Mouse (Mus musculus): ENCODE measurements at regions not wholly inside any gene's neighbourhood (a gene's known extent, or its start where the extent isn't known, plus 50 kb on each side); places are given as distances from the start of the nearest gene placed in this dataset.

GRCm38 (mm10) chr10:111806333-111806732 is 166.1 kb upstream of the Krr1 start:
- TF ChIP-seq GABPA (IDR thresholded peaks at IDR 0.05; ENCODE audit: low read depth, low read length) (no peak), CTCF (IDR thresholded peaks at IDR 0.05 in 2 of 3, conservative IDR thresholded peaks at IDR 0.05 in 1 of 3; ENCODE audit: control insufficient read depth in 1 of 3, insufficient read depth in 1 of 3, low read depth in 2 of 3, low read length in 3 of 3, poor library complexity in 1 of 3, severe bottlenecking in 1 of 3) (no peak), JUND (IDR thresholded peaks at IDR 0.05; ENCODE audit: low read depth, low read length) (no peak), POLR2AphosphoS2 (IDR thresholded peaks at IDR 0.05; ENCODE audit: low read length) (no peak), USF1 (IDR thresholded peaks at IDR 0.05; ENCODE audit: low read depth, low read length) (no peak), GATA1 (IDR thresholded peaks at IDR 0.05; ENCODE audit: low read depth, low read length) (no peak), RAD21 (IDR thresholded peaks at IDR 0.05; ENCODE audit: low read depth, low read length) (no peak), USF2 (IDR thresholded peaks at IDR 0.05; ENCODE audit: borderline replicate concordance in 1 of 2, insufficient read depth in 1 of 2, low read depth in 1 of 2, low read length in 2 of 2) (no peak), ELF1 (IDR thresholded peaks at IDR 0.05; ENCODE audit: low read depth, low read length) (no peak), EP300 (IDR thresholded peaks at IDR 0.05; ENCODE audit: low read depth in 1 of 2, low read length in 2 of 2) (no peak), HCFC1 (IDR thresholded peaks at IDR 0.05; ENCODE audit: low read depth, low read length) (no peak)

All from MEL (cell line).